Mouse (Mus musculus) frontal cortex, adult 2 months (tissue): ENCODE data around the gene Slc25a12. TPM values are rescaled to one million over a fixed set of nuclear protein-coding genes. Genes with fewer than 3 reads are reported as not detected.
"Not testable (repeated sequence)": the region's sequence is repeated elsewhere in the genome, so short reads cannot be mapped to it uniquely, and the experiment has no call there.

Experiments used
- DNase-seq, 2 experiments: peaks; one replicate each; pipeline ENCODE4 v3.0.0; 2022; ENCODE audit warnings: low spot score in 1 of 2; ENCODE audit errors: extremely low spot score in 1 of 2
- polyA plus RNA-seq: library from polyadenylated mRNA; depleted of rRNA; stranded (reverse); fragments of >200 nt; gene quantifications from 2 replicates; pipeline ENCODE4 v1.2.3, GENCODE M21; 2012; rRNA removed

Slc25a12 gene
- polyA plus RNA-seq = 108 and 113 TPM in 2 replicates

DNA sequence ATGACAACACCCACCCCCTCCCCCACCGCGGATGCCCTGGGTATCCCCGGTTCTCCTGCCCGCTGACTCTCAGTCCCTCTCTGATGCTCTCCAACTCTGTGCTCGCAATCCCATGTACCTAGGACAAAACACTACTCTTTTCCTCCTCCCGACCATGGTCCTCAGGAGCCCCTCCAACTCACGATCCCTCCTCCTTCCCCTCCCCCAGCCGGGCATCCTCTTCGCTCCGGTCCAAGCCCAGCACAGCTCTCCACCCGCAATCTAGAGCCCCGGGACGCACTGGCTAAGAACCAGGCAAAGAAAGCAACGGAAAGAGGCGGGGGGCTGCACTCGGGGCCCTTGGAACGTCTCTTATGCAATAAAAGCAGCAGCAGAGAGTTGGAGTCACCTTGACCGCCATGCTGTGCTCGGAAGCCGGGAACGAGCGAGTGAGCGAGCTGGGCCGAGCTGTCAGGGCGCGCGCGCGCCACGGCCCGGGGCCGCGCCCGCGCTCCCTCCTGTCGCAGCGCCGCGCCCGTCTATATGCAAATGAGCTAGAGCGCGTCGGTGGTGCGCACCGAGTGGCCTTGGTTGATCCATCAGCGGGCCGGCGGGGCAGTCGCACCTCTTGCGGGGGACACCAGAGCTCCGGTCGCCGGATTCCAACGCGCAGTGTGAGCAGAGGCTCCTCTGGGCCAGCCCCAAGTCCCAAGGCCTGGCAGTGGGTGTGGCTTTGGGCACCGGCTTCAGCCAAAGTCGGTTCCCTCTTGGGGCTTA lies at the start of gene Slc25a12:
Gene Slc25a12, minus strand, starts transcription at position 625 of the 756 bp plus-strand sequence.
- peak; percentile 37 to 64 for DNase-seq

DNA sequence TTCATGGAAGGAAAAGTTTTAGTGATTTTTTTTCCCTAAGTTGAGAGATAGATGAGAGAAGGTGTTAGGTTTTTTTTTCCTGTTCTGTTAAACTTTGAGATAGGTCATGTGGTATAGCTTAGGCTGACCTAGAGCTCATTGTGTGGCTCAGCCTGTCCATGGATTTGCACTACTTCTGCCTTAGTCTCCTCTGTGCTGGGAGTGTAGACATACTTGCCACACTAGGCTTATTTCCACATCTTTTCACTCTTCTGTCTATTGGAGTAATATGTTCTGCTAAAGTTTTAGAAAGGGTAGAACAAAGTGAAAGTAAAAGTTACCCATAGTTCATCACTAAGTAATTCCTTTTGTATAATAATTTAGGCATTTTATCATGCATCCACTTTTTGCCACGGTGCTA lies 38.1 kb upstream of the Slc25a12 start:
- no peak for DNase-seq

- DNase-seq = no peak
These were observed 22.3 kb upstream of the Slc25a12 start for GRCm38 (mm10) chr2:71389864-71390263.

GRCm38 (mm10) chr2:71388951-71389763 lies 21.6 kb upstream of the Slc25a12 start, which contains the start of gene Hat1:
Gene Hat1, plus strand, starts transcription at chr2:71388958.
- DNase-seq = peak; percentile 92 to 97

DNA sequence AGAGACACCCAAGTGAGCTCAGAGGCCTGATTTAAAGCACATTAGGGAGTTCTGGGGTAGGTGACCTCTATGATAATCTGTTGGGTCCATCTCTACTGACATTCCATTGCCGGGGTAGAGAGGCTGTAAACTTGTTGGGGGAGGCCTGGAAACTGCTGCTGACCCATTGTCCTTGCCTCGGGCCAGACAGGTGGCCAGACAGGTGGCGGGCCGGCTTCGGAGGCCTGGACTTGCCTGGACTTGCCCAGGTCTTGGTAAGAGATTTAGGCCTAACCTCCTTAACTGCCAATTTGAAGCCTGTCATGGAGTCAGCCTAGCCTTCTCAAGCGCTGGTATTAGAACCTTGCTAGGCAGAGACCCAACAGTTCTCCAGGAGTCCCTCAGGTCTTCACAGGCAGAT lies 20.2 kb upstream of the Slc25a12 start:
- no peak for DNase-seq

DNA sequence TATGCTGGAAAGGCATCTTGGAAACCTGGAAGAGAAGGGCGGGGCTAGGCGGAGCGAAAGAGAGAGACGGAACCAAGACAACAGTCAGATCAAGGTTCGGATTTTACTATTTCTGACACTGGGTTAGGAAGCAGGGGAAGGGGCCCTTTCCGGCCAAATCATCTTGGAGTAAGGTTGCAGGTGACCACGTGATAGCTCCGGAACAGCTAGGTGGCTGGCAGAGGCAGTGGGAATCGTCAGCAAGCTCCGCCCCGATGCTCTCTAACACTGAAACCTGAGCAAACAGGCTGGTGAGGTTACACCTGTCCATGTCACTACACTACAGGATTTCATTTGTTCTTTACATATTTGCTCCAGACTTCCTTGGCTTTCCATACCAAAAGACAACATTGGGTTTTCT lies 16.3 kb upstream of the Slc25a12 start:
- no peak for DNase-seq

DNA sequence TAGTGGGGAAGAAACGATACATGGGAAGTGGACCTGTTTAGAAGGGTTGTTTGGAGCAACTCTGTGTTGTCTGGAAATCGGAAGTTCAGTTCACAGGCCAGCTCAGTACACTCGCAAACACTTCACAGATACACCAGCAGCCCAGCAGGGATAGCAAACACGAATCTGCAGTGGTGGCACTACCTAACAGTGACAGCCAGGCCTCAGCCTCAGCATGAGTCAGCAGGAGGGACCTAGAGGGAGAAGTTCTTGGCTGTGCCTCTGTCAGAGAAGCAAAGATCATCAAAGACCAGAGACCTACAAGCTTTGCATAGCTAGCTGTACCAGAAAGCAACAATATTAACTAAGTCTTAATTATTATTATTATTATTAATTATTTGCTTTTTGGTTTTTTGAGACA lies 14.4 kb upstream of the Slc25a12 start:
- no peak for DNase-seq

- DNase-seq = no peak
These were observed 9.9 kb upstream of the Slc25a12 start for GRCm38 (mm10) chr2:71377426-71377825.

GRCm38 (mm10) chr2:71376433-71376906 lies 8.9 kb upstream of the Slc25a12 start:
- no peak for DNase-seq

- DNase-seq = no peak
These were observed 7.0 kb upstream of the Slc25a12 start for GRCm38 (mm10) chr2:71374275-71375155.

- not testable (repeated sequence) for DNase-seq
These were observed 4.7 kb upstream of the Slc25a12 start for GRCm38 (mm10) chr2:71372261-71372660.

DNA sequence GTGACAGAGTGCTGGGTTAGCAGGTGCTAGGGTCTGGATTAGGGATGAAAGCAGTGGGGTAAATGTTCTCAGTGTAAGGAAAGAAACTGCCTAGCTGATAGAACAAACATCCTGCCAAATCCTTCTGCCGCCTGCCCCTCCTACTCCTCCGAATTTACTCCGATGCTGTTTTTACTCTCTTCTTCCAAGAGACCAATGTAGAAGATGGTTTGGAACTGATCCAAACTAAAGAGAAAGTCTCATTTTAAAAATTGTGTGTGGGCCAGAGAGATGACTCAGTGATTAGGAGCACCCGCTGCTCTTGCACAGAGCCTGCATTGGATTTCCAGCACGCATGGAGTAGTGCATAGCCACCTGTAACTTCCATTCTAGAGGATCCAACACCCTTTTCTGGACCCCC lies 4.2 kb upstream of the Slc25a12 start:
- DNase-seq = peak; percentile 68 to 81

DNA sequence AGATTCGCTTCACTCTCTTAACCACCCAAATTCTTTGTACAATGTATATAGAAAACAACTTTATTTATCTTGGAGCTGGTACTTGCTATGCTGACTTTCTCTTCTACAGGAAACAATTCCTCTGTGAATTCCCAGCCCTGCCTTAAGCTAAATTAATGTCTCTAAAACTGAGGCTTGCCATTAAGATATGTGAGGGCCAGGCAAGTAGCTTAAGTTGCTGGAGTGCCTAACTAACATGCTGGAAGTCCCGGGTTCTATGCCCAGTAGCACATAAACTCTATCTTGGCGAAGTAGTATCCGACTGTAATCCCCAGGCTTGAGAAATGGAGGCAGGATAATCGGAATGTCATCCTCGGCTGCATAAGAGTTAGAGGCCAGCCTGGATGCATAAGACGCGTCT lies 537 bp upstream of the Slc25a12 start:
- no peak for DNase-seq

DNA sequence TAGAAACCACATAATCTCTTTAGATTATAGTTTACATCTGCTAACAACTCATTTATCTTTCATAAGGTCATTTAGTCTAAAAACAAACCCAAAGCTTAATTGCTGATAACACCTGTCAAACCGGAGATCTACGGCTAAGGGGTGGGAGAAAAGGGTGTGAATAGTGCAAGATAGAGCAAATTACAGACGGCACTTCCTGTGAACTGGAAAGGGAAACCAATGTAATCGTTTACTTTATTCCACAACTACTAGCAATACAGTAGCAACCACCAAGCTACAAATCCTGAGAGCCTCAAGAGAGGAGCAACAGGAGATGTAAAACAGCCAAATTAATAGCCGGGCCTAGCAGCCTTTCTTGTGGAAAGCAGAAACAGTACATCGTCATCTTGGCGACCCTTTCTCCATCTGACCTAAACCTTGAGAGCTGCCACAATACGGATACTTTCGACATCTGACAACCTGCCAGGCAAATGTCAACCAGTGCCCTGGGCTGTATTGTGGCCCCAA lies 878 bp downstream of the Slc25a12 start:
- DNase-seq = peak in 1 of 2 experiments; percentile 36

GRCm38 (mm10) chr2:71360192-71360591 lies 7.4 kb downstream of the Slc25a12 start:
- DNase-seq = no peak

- no peak for DNase-seq
These were observed 9.2 kb downstream of the Slc25a12 start for GRCm38 (mm10) chr2:71358347-71358746.

DNA sequence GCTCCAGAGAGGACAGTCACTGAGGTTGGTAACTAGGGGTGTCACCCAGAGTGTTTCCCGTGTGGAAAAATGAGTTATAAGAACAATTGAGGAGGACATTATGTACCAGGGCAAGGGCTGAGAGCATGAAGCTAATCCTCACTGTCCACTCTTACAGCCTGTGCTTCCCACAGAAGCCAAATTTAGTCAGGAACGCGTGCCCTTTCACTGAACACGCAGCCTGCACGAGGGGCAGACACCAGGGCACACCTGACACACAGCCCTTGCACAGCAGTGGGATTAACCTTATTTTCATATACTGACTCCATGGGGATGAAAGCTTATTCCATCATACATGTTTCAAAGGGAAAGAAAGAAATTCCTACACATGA lies 13.5 kb downstream of the Slc25a12 start:
- no peak for DNase-seq

- DNase-seq = no peak
These were observed 14.1 kb downstream of the Slc25a12 start for GRCm38 (mm10) chr2:71353306-71354054.

DNA sequence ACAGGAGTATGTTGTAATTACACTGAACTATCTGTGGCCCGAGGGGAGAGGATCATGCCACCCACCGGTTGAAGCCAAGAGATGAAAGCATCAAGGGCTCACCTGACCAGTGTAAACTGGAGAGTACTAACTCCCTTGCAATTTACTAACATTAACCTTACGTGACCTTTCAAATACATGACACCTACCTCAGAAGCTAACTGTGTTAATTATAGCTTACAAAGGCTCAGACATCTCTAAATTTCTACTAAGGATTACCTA lies 15.9 kb downstream of the Slc25a12 start:
- no peak for DNase-seq
